Mouse (Mus musculus): ENCODE results near the gene Fam213b. TPM values are rescaled to one million over a fixed set of nuclear protein-coding genes. Genes with fewer than 3 reads are reported as not detected.

The Fam213b gene
- polyA plus RNA-seq, 1 experiment: 0.47 TPM

GRCm38 (mm10) chr4:154858601-154859000 is 40.3 kb downstream of the Fam213b start:
- TF ChIP-seq GATA1 (IDR thresholded peaks at IDR 0.05; ENCODE audit: low read length) (no peak), TAL1 (IDR thresholded peaks at IDR 0.05; ENCODE audit: low read length) (no peak)
- H3K27me3 ChIP-seq (ENCODE audit: control insufficient read depth): peaks cover 50% of the 10 kb centered on the region

DNA sequence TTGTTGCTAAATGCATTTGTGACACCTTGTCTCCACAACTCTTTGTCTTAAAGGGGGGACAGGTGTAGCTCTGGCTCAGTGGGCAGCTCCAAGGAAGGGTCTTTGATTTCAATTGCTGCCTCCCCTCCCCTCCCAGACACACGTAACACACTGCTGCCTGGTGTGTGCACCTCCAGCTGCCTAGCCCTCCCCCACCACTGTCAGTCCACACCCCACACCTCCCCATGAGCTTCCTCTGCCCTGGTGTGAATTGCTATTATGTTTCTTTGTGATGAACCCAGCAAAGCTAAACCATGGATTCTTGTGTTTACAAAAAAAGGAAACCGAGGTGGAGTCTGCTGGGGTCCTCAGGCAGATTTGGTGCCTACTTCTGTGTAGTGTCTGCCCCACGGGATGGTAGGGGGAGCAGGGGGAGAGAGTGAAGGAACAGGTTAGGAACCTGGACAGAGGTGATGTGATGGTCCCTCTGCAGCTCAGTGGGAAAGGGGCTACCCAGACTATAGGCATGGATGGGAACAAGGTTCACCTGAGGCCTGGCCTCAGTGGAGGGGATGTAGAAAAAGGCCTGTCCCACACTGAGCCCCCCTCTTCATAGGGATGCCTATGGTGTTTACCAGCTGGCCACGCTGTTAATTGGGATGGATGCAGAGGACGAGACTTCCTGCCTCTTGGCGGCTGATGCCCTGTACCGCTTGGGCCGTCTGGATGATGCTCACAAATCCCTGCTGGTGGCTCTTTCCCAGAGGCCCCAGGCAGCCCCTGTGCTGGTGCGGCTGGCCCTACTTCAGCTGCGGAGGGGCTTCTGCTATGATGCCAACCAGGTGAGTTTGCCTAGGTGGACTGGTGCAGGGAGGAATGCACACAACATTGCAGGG is 41.3 kb downstream of the Fam213b start:
- peaks cover 51% of the 10 kb centered on the region for H3K27me3 ChIP-seq (ENCODE audit: control insufficient read depth)
- TF ChIP-seq GATA1 (IDR thresholded peaks at IDR 0.05; ENCODE audit: low read length) (no peak), TAL1 (IDR thresholded peaks at IDR 0.05; ENCODE audit: low read length) (no peak)
- H3K4me1 ChIP-seq (ENCODE audit: control insufficient read depth): peaks cover 5% of the 10 kb centered on the region

More at GRCm38 (mm10) chr4:154858601-154859000, 40.3 kb downstream of the Fam213b start:
- no peaks in the 10 kb centered on the region for H3K36me3 ChIP-seq (ENCODE audit: control insufficient read depth)
- H3K9me3 ChIP-seq (ENCODE audit: control insufficient read depth, low read length): peaks cover 5% of the 10 kb centered on the region; the same call in 1 of the 2 replicates
- peaks cover 5% of the 10 kb centered on the region for H3K4me1 ChIP-seq (ENCODE audit: control insufficient read depth)
- no peak overlapping the region for H3K4me3 ChIP-seq (replicated peaks)

DNA sequence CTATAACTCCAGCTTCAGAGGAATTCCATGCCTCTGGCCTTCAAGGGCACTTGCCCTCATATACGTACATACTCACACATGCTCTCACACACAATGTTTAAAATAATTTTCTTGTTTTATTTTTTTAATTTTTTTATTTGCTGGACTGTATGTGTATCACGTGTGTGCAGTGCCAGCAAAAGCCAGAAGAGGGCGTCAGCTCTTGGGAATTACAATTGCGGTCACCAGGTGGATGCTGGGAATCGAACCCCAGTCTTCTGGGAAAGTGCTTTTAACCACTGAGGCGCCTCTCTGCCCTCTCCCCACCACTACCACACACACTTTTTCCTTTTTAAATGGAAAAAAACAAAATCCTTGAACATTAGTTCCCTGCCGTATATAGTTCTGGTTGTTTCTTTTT is 42.1 kb downstream of the Fam213b start:
- TF ChIP-seq TAL1 (IDR thresholded peaks at IDR 0.05; ENCODE audit: low read length): no peak
- TF ChIP-seq GATA1 (IDR thresholded peaks at IDR 0.05; ENCODE audit: low read length): no peak
- no peak overlapping the region for H3K4me3 ChIP-seq (replicated peaks)
- peaks cover 5% of the 10 kb centered on the region; the same call in 1 of the 2 replicates for H3K9me3 ChIP-seq (ENCODE audit: control insufficient read depth, low read length)
- H3K36me3 ChIP-seq (ENCODE audit: control insufficient read depth): no peaks in the 10 kb centered on the region
- H3K4me1 ChIP-seq (ENCODE audit: control insufficient read depth): peaks cover 5% of the 10 kb centered on the region
- H3K27me3 ChIP-seq (ENCODE audit: control insufficient read depth): peaks cover 51% of the 10 kb centered on the region

More for the DNA sequence above, 41.3 kb downstream of the Fam213b start:
- Histone ChIP-seq H3K9me3 (ENCODE audit: control insufficient read depth, low read length) (peaks cover 5% of the 10 kb centered on the region; the same call in 1 of the 2 replicates), H3K4me3 (replicated peaks) (no peak overlapping the region), H3K36me3 (ENCODE audit: control insufficient read depth) (no peaks in the 10 kb centered on the region)

DNA sequence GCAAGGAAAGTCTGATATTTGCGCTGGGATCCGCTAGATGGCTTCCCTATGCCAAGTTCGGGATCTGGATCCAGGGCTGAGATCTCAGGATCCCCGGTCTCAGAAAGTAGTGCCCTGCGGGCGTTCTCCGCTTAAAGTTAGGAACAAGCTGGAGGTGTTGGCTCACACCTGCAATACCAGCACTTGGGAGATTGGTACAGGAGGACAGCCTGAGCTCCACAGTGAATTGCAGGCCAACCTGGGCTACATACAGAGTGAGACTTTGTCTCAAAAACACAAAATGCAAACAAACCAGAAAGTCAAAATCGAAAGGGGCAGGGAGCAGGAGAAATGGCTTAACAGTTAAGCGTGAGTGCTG is 42.5 kb downstream of the Fam213b start:
- Histone ChIP-seq H3K27me3 (ENCODE audit: control insufficient read depth) (peaks cover 51% of the 10 kb centered on the region), H3K4me3 (replicated peaks) (no peak overlapping the region)
- no peak for TF ChIP-seq GATA1 (IDR thresholded peaks at IDR 0.05; ENCODE audit: low read length)
- no peak for TF ChIP-seq TAL1 (IDR thresholded peaks at IDR 0.05; ENCODE audit: low read length)

DNA sequence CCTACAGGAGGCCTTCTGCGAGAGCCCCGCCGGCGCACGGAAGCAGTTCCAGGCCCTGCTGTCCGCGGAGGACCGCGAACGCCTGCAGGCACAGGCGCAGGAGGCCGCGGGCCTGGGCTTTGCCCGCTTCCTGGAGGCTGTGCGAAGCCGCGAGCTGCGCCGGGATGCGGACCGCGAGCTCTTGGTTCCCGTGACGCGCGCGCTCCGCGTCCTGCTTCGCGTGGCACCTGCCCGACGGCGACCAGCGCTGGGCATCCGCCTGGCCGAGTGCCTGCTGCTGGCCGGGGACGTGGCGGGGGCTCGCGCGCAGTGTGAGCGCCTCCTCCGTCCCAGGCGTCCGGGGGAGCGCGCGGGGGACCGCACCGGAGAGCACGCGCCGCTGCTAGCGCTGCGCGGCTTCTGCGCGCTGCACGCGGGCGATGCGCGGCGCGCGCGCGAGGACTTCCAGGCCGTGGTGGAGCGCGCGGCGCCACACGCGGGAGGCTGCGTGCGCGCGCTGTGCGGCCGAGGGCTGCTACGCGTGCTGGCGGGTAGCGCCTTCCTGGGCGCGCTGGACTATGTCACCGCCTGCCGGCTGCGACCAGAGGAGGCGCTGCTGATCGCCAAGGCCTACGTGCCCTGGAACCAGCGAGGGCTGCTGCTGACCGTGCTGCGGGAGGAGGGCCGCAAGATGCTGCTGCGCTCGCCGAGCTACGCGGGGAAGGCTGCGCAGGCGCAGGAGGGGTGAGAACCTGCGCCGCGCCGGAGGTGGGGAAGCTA is 43.0 kb downstream of the Fam213b start:
- TF ChIP-seq GATA1 (IDR thresholded peaks at IDR 0.05; ENCODE audit: low read length) (no peak), TAL1 (IDR thresholded peaks at IDR 0.05; ENCODE audit: low read length) (no peak)
- peak overlapping the region; percentile 12 for H3K4me3 ChIP-seq (replicated peaks)
- H3K36me3 ChIP-seq (ENCODE audit: control insufficient read depth): no peaks in the 10 kb centered on the region
- peaks cover 5% of the 10 kb centered on the region for H3K4me1 ChIP-seq (ENCODE audit: control insufficient read depth)
- H3K9me3 ChIP-seq (ENCODE audit: control insufficient read depth, low read length): peaks cover 5% of the 10 kb centered on the region; the same call in 1 of the 2 replicates
- H3K27me3 ChIP-seq (ENCODE audit: control insufficient read depth): peaks cover 51% of the 10 kb centered on the region

More for the DNA sequence above, 42.5 kb downstream of the Fam213b start:
- Histone ChIP-seq H3K36me3 (ENCODE audit: control insufficient read depth) (no peaks in the 10 kb centered on the region), H3K9me3 (ENCODE audit: control insufficient read depth, low read length) (peaks cover 5% of the 10 kb centered on the region; the same call in 1 of the 2 replicates), H3K4me1 (ENCODE audit: control insufficient read depth) (peaks cover 5% of the 10 kb centered on the region)

GRCm38 (mm10) chr4:154854676-154855345 is 44.1 kb downstream of the Fam213b start:
- Histone ChIP-seq H3K36me3 (ENCODE audit: control insufficient read depth) (no peaks in the 10 kb centered on the region), H3K27me3 (ENCODE audit: control insufficient read depth) (peaks cover 51% of the 10 kb centered on the region), H3K4me3 (replicated peaks) (no peak overlapping the region), H3K9me3 (ENCODE audit: control insufficient read depth, low read length) (peaks cover 5% of the 10 kb centered on the region; the same call in 1 of the 2 replicates), H3K4me1 (ENCODE audit: control insufficient read depth) (peaks cover 5% of the 10 kb centered on the region)
- TF ChIP-seq GATA1 (IDR thresholded peaks at IDR 0.05; ENCODE audit: low read length) (no peak), TAL1 (IDR thresholded peaks at IDR 0.05; ENCODE audit: low read length) (no peak)

GRCm38 (mm10) chr4:154853881-154854280 is 45.1 kb downstream of the Fam213b start:
- peaks cover 5% of the 10 kb centered on the region; the same call in 1 of the 2 replicates for H3K9me3 ChIP-seq (ENCODE audit: control insufficient read depth, low read length)
- no peaks in the 10 kb centered on the region for H3K36me3 ChIP-seq (ENCODE audit: control insufficient read depth)
- peaks cover 48% of the 10 kb centered on the region for H3K27me3 ChIP-seq (ENCODE audit: control insufficient read depth)
- no peak overlapping the region for H3K4me3 ChIP-seq (replicated peaks)
- peaks cover 5% of the 10 kb centered on the region for H3K4me1 ChIP-seq (ENCODE audit: control insufficient read depth)
- no peak for TF ChIP-seq TAL1 (IDR thresholded peaks at IDR 0.05; ENCODE audit: low read length)
- no peak for TF ChIP-seq GATA1 (IDR thresholded peaks at IDR 0.05; ENCODE audit: low read length)

DNA sequence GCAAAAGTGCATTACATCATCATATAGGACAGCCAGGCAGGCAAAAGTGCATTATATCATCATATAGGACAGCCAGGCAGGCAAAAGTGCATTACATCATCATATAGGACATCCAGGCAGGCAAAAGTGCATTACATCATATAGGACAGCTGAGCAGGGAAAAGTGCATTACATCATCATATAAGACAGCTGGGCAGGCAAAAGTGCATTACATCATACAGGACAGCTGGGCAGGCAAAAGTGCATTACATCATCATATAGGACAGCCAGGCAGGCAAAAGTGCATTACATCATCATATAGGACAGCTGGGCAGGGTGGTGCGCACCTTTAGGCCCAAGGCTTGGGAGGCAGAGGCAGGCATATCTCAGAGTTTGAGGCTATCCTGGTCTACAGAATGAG is 46.2 kb downstream of the Fam213b start:
- Histone ChIP-seq H3K27me3 (ENCODE audit: control insufficient read depth) (peaks cover 41% of the 10 kb centered on the region), H3K9me3 (ENCODE audit: control insufficient read depth, low read length) (peaks cover 5% of the 10 kb centered on the region; the same call in 1 of the 2 replicates), H3K4me1 (ENCODE audit: control insufficient read depth) (peaks cover 5% of the 10 kb centered on the region), H3K36me3 (ENCODE audit: control insufficient read depth) (no peaks in the 10 kb centered on the region), H3K4me3 (replicated peaks) (no peak overlapping the region)
- no peak for TF ChIP-seq GATA1 (IDR thresholded peaks at IDR 0.05; ENCODE audit: low read length)
- no peak for TF ChIP-seq TAL1 (IDR thresholded peaks at IDR 0.05; ENCODE audit: low read length)

Other genes starting within 250 kb of the Fam213b start
- gene Actrt2, start 231.3 kb downstream of the Fam213b start, polyA plus RNA-seq (2012): not detected in 2 replicates
- gene Ttc34, start 61.7 kb downstream of the Fam213b start, polyA plus RNA-seq (2012): not detected in 2 replicates
- 0.17 and 0.27 TPM in 2 replicates for gene Mmel1, start 29.6 kb downstream of the Fam213b start, polyA plus RNA-seq (2012)
- 12.5 and 19.4 TPM in 2 replicates for gene Tnfrsf14, start 29.4 kb upstream of the Fam213b start, polyA plus RNA-seq (2012)
- gene Hes5, start 61.8 kb upstream of the Fam213b start, polyA plus RNA-seq (2012): not detected in 2 replicates
- 4.1 and 5.6 TPM in 2 replicates for gene Pank4, start 65.0 kb upstream of the Fam213b start, polyA plus RNA-seq (2012)
- gene Plch2, start 157.6 kb upstream of the Fam213b start, polyA plus RNA-seq (2012): not detected in 2 replicates
- 0.84 and 0.97 TPM in 2 replicates for gene Pex10, start 167.9 kb upstream of the Fam213b start, polyA plus RNA-seq (2012)
- 3.1 and 3.5 TPM in 2 replicates for gene Rer1, start 187.2 kb upstream of the Fam213b start, polyA plus RNA-seq (2012)
- gene Morn1, start 187.4 kb upstream of the Fam213b start, polyA plus RNA-seq (2012): 0.21 and 0.22 TPM in 2 replicates